Comparison of ENCODE assay signal across 9 mouse cellular contexts in the genomic region with DNA sequence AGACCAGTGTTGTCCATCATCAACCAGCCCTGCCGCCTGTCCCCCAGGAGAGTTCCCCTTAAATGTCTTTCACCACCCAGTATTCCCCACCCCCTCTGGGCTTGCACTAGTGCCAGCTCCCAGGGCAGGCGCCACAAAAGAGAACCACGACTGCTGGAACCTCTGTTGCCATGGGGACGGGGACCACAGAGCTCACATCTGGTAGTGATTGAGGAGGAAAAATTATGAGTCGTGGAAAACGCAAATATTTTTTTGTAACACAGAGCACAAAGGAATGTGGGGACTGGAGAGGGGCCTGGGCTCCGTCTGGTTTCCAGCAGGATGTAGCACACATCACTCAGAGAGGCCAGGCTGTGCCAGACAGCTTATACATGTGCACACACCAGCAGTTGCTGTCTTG. TPM values are rescaled to one million over a fixed set of nuclear protein-coding genes. Genes with fewer than 3 reads are reported as not detected.
DNase-seq lines count a peak whose midpoint lies in the region; ATAC-seq and TF ChIP-seq lines count a peak whose summit lies in the region.
"Had no signal": no experiment of that assay in that cellular context is flagged by ENCODE, and none has a peak within 500 bp of the region (broad histone marks: within the 10 kb centered on the region; RNA-seq: fewer than 3 reads in every experiment).

No protein-coding gene starts in this region.

- H3K36me3 ChIP-seq in midbrain, embryonic 12.5 days = no peaks in the 10 kb centered on the region
- H3K36me3 ChIP-seq in midbrain, embryonic 11.5 days (ENCODE audit: control insufficient read depth, insufficient read depth, low read length) = no peaks in the 10 kb centered on the region
- H3K36me3 ChIP-seq in hindbrain, embryonic 15.5 days = no peaks in the 10 kb centered on the region
- no peaks in the 10 kb centered on the region for H3K36me3 ChIP-seq in midbrain, postnatal 0 days (ENCODE audit: insufficient read depth, low read length)

- no peak for DNase-seq in midbrain, embryonic 11.5 days (ENCODE audit: low spot score, missing footprints)
- peak; percentile 95 for DNase-seq in forelimb bud, embryonic 11.5 days (ENCODE audit: low read depth, low spot score)
- no peak for DNase-seq in midbrain, postnatal 0 days (ENCODE audit: low spot score)
- DNase-seq in spleen, postnatal 36 days (ENCODE audit: low spot score in 2 of 2) = no peak
- DNase-seq in layer of hippocampus, adult 18-20 months (ENCODE audit: low spot score in 2 of 2) = no peak
- no peak for DNase-seq in spleen, adult 12 weeks (ENCODE audit: low spot score)

- 0 out of 2 replicates have a peak overlapping the region, but pooled peaks have one; percentile 3 for H3K27ac ChIP-seq in midbrain, embryonic 12.5 days (replicated peaks)
- H3K27ac ChIP-seq in midbrain, embryonic 11.5 days (ENCODE audit: low read depth, low read length) = no peak overlapping the region
- H3K27ac ChIP-seq in hindbrain, embryonic 15.5 days (replicated peaks) = peak overlapping the region; percentile 42; the same call in 1 of the 2 replicates
- peak overlapping the region; percentile 43; the same call in 1 of the 2 replicates for H3K27ac ChIP-seq in midbrain, postnatal 0 days (ENCODE audit: low read depth, low read length)

- 34% methylated on average over 7 of the region's 7 CpGs for WGBS in midbrain, embryonic 12.5 days
- 39% methylated on average over 7 of the region's 7 CpGs for WGBS in midbrain, embryonic 11.5 days
- WGBS in hindbrain, embryonic 15.5 days = 18% methylated on average over 7 of the region's 7 CpGs
- WGBS in midbrain, postnatal 0 days = 13% methylated on average over 7 of the region's 7 CpGs

- H3K4me1 ChIP-seq in midbrain, embryonic 12.5 days = peaks cover 26% of the 10 kb centered on the region
- peaks cover 18% of the 10 kb centered on the region for H3K4me1 ChIP-seq in midbrain, embryonic 11.5 days (ENCODE audit: control insufficient read depth, insufficient read depth, low read length)
- H3K4me1 ChIP-seq in hindbrain, embryonic 15.5 days (replicated peaks) = peaks cover 31% of the 10 kb centered on the region
- H3K4me1 ChIP-seq in midbrain, postnatal 0 days (ENCODE audit: insufficient read depth, low read length) = peaks cover 20% of the 10 kb centered on the region

- TF ChIP-seq CTCF in midbrain, postnatal 0 days (IDR thresholded peaks at IDR 0.05) = no peak

- no peak for ATAC-seq in midbrain, embryonic 12.5 days (ENCODE audit: low FRiP score, low read depth)
- no peak for ATAC-seq in midbrain, embryonic 11.5 days (ENCODE audit: low FRiP score)
- ATAC-seq in hindbrain, embryonic 15.5 days (ENCODE audit: low FRiP score, low read depth) = no peak
- ATAC-seq in midbrain, postnatal 0 days (ENCODE audit: low FRiP score) = no peak

- no peak overlapping the region; the same call in 1 of the 2 replicates for H3K9ac ChIP-seq in midbrain, embryonic 12.5 days (replicated peaks)
- no peak overlapping the region for H3K9ac ChIP-seq in midbrain, embryonic 11.5 days (ENCODE audit: low read length)
- H3K9ac ChIP-seq in hindbrain, embryonic 15.5 days = no peak overlapping the region
- no peak overlapping the region for H3K9ac ChIP-seq in midbrain, postnatal 0 days (replicated peaks; ENCODE audit: low read length, poor library complexity, severe bottlenecking)

- H3K4me2 ChIP-seq in midbrain, embryonic 12.5 days (replicated peaks) = no peak overlapping the region
- no peak overlapping the region for H3K4me2 ChIP-seq in midbrain, embryonic 11.5 days
- H3K4me2 ChIP-seq in hindbrain, embryonic 15.5 days = no peak overlapping the region
- no peak overlapping the region for H3K4me2 ChIP-seq in midbrain, postnatal 0 days (ENCODE audit: low read depth, low read length, poor library complexity, severe bottlenecking)

- H3K9me3 ChIP-seq in midbrain, embryonic 12.5 days = no peaks in the 10 kb centered on the region
- H3K9me3 ChIP-seq in midbrain, embryonic 11.5 days (ENCODE audit: control insufficient read depth, low read length) = no peaks in the 10 kb centered on the region
- H3K9me3 ChIP-seq in hindbrain, embryonic 15.5 days = no peaks in the 10 kb centered on the region
- H3K9me3 ChIP-seq in midbrain, postnatal 0 days (ENCODE audit: low read length) = no peaks in the 10 kb centered on the region

- no peak overlapping the region for H3K4me3 ChIP-seq in midbrain, embryonic 12.5 days
- no peak overlapping the region for H3K4me3 ChIP-seq in midbrain, embryonic 11.5 days (ENCODE audit: low read depth, low read length)
- no peak overlapping the region for H3K4me3 ChIP-seq in hindbrain, embryonic 15.5 days
- no peak overlapping the region for H3K4me3 ChIP-seq in midbrain, postnatal 0 days (ENCODE audit: low read depth, low read length)

- H3K27me3 ChIP-seq in midbrain, embryonic 12.5 days = peaks cover 89% of the 10 kb centered on the region
- H3K27me3 ChIP-seq in midbrain, embryonic 11.5 days (ENCODE audit: control insufficient read depth, insufficient read depth, low read length) = peaks cover 42% of the 10 kb centered on the region
- peaks cover 48% of the 10 kb centered on the region for H3K27me3 ChIP-seq in hindbrain, embryonic 15.5 days
- H3K27me3 ChIP-seq in midbrain, postnatal 0 days (ENCODE audit: insufficient read depth, low read length) = peaks cover 11% of the 10 kb centered on the region

RNA-seq across cellular contexts. Expression of a gene that starts 12.6 kb away (rescaled TPM):
- 10.1 and 12.1 TPM in 2 replicates for polyA plus RNA-seq in midbrain, embryonic 12.5 days (2016; fragmentation: Nextera tagmentation; extraction: Ambion mirVana)
- polyA plus RNA-seq in midbrain, embryonic 11.5 days (2014; fragmentation: Nextera tagmentation; extraction: Ambion mirVana) = 3.8 and 4.4 TPM in 2 replicates
- 2.0 and 2.3 TPM in 2 replicates for polyA plus RNA-seq in hindbrain, embryonic 15.5 days (2015; fragmentation: Nextera tagmentation; extraction: Ambion mirVana)
- total RNA-seq in midbrain, postnatal 0 days (2014; rRNA removed) = 8.5 and 12.6 TPM in 2 replicates
- 2.1 and 2.4 TPM in 2 replicates for polyA plus RNA-seq in midbrain, postnatal 0 days (2015; fragmentation: Nextera tagmentation; extraction: Ambion mirVana)
- 1 to 10 TPM; 1.5 to 2.5 TPM for total RNA-seq in layer of hippocampus, adult 18-20 months (2021)

RNA-seq across cellular contexts. Expression of a gene that starts 23.2 kb away (rescaled TPM):
- polyA plus RNA-seq in midbrain, embryonic 12.5 days (2016; fragmentation: Nextera tagmentation; extraction: Ambion mirVana) = 0.45 and 0.55 TPM in 2 replicates
- polyA plus RNA-seq in midbrain, embryonic 11.5 days (2014; fragmentation: Nextera tagmentation; extraction: Ambion mirVana) = 0.21 and 0.37 TPM in 2 replicates
- 4.4 and 4.5 TPM in 2 replicates for polyA plus RNA-seq in hindbrain, embryonic 15.5 days (2015; fragmentation: Nextera tagmentation; extraction: Ambion mirVana)
- 7.0 and 13.5 TPM in 2 replicates for total RNA-seq in midbrain, postnatal 0 days (2014; rRNA removed)
- polyA plus RNA-seq in midbrain, postnatal 0 days (2015; fragmentation: Nextera tagmentation; extraction: Ambion mirVana) = 7.8 and 8.5 TPM in 2 replicates
- 1 to 10 TPM; 2.0 to 3.3 TPM for total RNA-seq in layer of hippocampus, adult 18-20 months (2021)
- polyA plus RNA-seq: liver, embryonic 16.5 days had no signal

RNA-seq across cellular contexts. Expression of a gene that starts 28.5 kb away (rescaled TPM):
- 4.4 and 5.8 TPM in 2 replicates for polyA plus RNA-seq in midbrain, embryonic 12.5 days (2016; fragmentation: Nextera tagmentation; extraction: Ambion mirVana)
- polyA plus RNA-seq in midbrain, embryonic 11.5 days (2014; fragmentation: Nextera tagmentation; extraction: Ambion mirVana) = 2.2 and 2.3 TPM in 2 replicates
- 3.1 and 5.4 TPM in 2 replicates for polyA plus RNA-seq in hindbrain, embryonic 15.5 days (2015; fragmentation: Nextera tagmentation; extraction: Ambion mirVana)
- total RNA-seq in midbrain, postnatal 0 days (2014; rRNA removed) = 2.4 and 12.8 TPM in 2 replicates
- polyA plus RNA-seq in midbrain, postnatal 0 days (2015; fragmentation: Nextera tagmentation; extraction: Ambion mirVana) = 1.7 and 2.0 TPM in 2 replicates
- 10 to 100 TPM; 14.6 to 17.0 TPM for total RNA-seq in layer of hippocampus, adult 18-20 months (2021)

RNA-seq across cellular contexts. Expression of a gene that starts 50.3 kb away (rescaled TPM):
- 52.8 and 57.9 TPM in 2 replicates for polyA plus RNA-seq in midbrain, embryonic 12.5 days (2016; fragmentation: Nextera tagmentation; extraction: Ambion mirVana)
- 38.7 and 39.5 TPM in 2 replicates for polyA plus RNA-seq in midbrain, embryonic 11.5 days (2014; fragmentation: Nextera tagmentation; extraction: Ambion mirVana)
- polyA plus RNA-seq in hindbrain, embryonic 15.5 days (2015; fragmentation: Nextera tagmentation; extraction: Ambion mirVana) = 85.1 and 95.0 TPM in 2 replicates
- 150 and 156 TPM in 2 replicates for total RNA-seq in midbrain, postnatal 0 days (2014; rRNA removed)
- polyA plus RNA-seq in midbrain, postnatal 0 days (2015; fragmentation: Nextera tagmentation; extraction: Ambion mirVana) = 79.3 and 82.6 TPM in 2 replicates
- 100 to 1,000 TPM in 1 of 2 experiments, 10 to 100 TPM in 1; 86.9 to 100 TPM for total RNA-seq in layer of hippocampus, adult 18-20 months (2021)
